Mouse (Mus musculus) limb, embryonic 11.5 days (tissue): ENCODE data around the gene Prkcg. TPM values are rescaled to one million over a fixed set of nuclear protein-coding genes. Genes with fewer than 3 reads are reported as not detected.

Experiments used
- ATAC-seq: fragments of 200-750 bp; cut with Nextera tagmentation; 2 replicates; pipeline ENCODE4 v1.8.0; 2017; ENCODE audit warnings: low read depth; ENCODE audit not compliant: insufficient number of reproducible peaks, low FRiP score, low TSS enrichment
- DNase-seq: peaks from one replicate; pipeline ENCODE4 v3.0.0-alpha.2; 2015; ENCODE audit warnings: low spot score
- H3K27ac ChIP-seq: fragments of 300-500 bp; sonication (generic); replicated peaks from 2 replicates; pipeline ENCODE4 v1.5.1; 2014; ENCODE audit warnings: low read depth, mild to moderate bottlenecking, low read length
- H3K27me3 ChIP-seq: fragments of 300-500 bp; sonication (generic); 2 replicates; pipeline ENCODE4 v1.6.1; 2014; ENCODE audit warnings: mild to moderate bottlenecking, low read length, mixed read lengths; ENCODE audit not compliant: control insufficient read depth, insufficient read depth
- H3K36me3 ChIP-seq: fragments of 300-500 bp; sonication (generic); 2 replicates; pipeline ENCODE4 v1.6.1; 2014; ENCODE audit warnings: mild to moderate bottlenecking, low read length, moderate library complexity, mixed read lengths; ENCODE audit not compliant: control insufficient read depth, insufficient read depth
- H3K4me1 ChIP-seq: fragments of 300-500 bp; sonication (generic); 2 replicates; pipeline ENCODE4 v1.6.1; 2014; ENCODE audit warnings: low read length, mixed read lengths; ENCODE audit not compliant: control insufficient read depth, insufficient read depth
- H3K4me2 ChIP-seq: fragments of 300-500 bp; sonication (generic); 2 replicates; pipeline ENCODE4 v1.6.1; 2014; ENCODE audit warnings: low read depth, mild to moderate bottlenecking, moderate library complexity; ENCODE audit not compliant: severe bottlenecking
- H3K4me3 ChIP-seq: fragments of 300-500 bp; sonication (generic); 2 replicates; pipeline ENCODE4 v1.5.1; 2014; ENCODE audit warnings: low read depth, low read length
- H3K9ac ChIP-seq: fragments of 300-500 bp; sonication (generic); 2 replicates; pipeline ENCODE4 v1.6.1; 2014; ENCODE audit warnings: mild to moderate bottlenecking, low read length
- H3K9me3 ChIP-seq: fragments of 300-500 bp; sonication (generic); 2 replicates; pipeline ENCODE4 v1.6.1; 2016; ENCODE audit warnings: low read length; ENCODE audit not compliant: control insufficient read depth
- WGBS: fragments of 180-500 bp; shearing (Covaris S2); extraction: QIAGEN DNeasy Blood & Tissue Kit; methylation state at CpG from one replicate; pipeline ENCODE4 v1.1.7; 2014; 5-methylcytosine and 5-hydroxymethylcytosine counted together
- polyA plus RNA-seq: library from polyadenylated mRNA; unstranded; fragments of >200 nt; fragmentation: Nextera tagmentation; extraction: Ambion mirVana; gene quantifications from 2 replicates; pipeline ENCODE4 v1.2.1, GENCODE M21; 2014

The Prkcg gene
- 0.07 and 0.12 TPM in 2 replicates for polyA plus RNA-seq

- DNase-seq (peak; percentile 83), ATAC-seq (peak; percentile 41)
- Histone ChIP-seq H3K36me3 (no peaks in the 10 kb centered on the region), H3K4me3 (peak within 1 kb of the TSS; percentile 36), H3K9ac (peak within 1 kb of the TSS; percentile 73), H3K4me1 (peaks cover 4% of the 10 kb centered on the region; the same call in 1 of the 2 replicates), H3K27ac (peak within 1 kb of the TSS; percentile 68), H3K4me2 (peak within 1 kb of the TSS; percentile 52), H3K9me3 (no peaks in the 10 kb centered on the region; the same call in 1 of the 2 replicates), H3K27me3 (no peaks in the 10 kb centered on the region)
- WGBS: 2% methylated on average over 30 of the region's 30 CpGs
Observed at GRCm38 (mm10) chr7:3288976-3289970, at the start of gene Prkcg, which contains the start of gene Myadm. Gene Prkcg (plus strand): TSS chr7:3289179. Gene Myadm (plus strand): TSS chr7:3289080.

DNA sequence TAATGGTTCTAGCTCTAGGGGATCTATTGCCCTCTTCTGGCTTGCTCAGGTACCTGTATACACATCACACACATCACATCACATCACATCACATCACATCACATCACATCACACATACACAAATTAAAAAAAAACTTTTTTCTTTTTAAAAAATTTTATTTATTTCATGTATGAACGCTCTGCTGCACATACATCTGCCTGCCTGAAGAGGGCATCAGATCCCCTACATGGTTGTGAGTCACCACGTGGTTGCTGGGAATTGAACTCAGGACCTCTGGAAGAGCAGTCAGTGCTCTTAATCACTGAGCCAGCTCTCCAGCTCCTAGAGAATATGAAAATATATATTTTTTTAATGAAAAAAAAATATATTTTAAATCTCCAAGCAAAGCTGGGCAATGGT is 49.8 kb upstream of the Prkcg start:
- WGBS: 86% methylated on average over 2 of the region's 2 CpGs
- DNase-seq (no peak), ATAC-seq (no peak)

GRCm38 (mm10) chr7:3260701-3261100 is 28.3 kb upstream of the Prkcg start:
- no peak overlapping the region for H3K4me3 ChIP-seq
- 77% methylated on average over 3 of the region's 3 CpGs for WGBS
- no peak overlapping the region for H3K27ac ChIP-seq
- H3K9ac ChIP-seq: no peak overlapping the region
- ATAC-seq: no peak
- no peaks in the 10 kb centered on the region for H3K36me3 ChIP-seq
- H3K4me2 ChIP-seq: no peak overlapping the region
- no peaks in the 10 kb centered on the region for H3K4me1 ChIP-seq
- peaks cover 5% of the 10 kb centered on the region; the same call in 1 of the 2 replicates for H3K27me3 ChIP-seq
- H3K9me3 ChIP-seq: no peaks in the 10 kb centered on the region
- DNase-seq: no peak

More for the DNA sequence above, 49.8 kb upstream of the Prkcg start:
- H3K4me3 ChIP-seq: no peak overlapping the region
- H3K4me1 ChIP-seq: no peaks in the 10 kb centered on the region
- no peaks in the 10 kb centered on the region for H3K27me3 ChIP-seq
- H3K9me3 ChIP-seq: no peaks in the 10 kb centered on the region; the same call in 1 of the 2 replicates
- H3K27ac ChIP-seq: no peak overlapping the region
- no peak overlapping the region for H3K4me2 ChIP-seq
- no peaks in the 10 kb centered on the region for H3K36me3 ChIP-seq
- H3K9ac ChIP-seq: no peak overlapping the region

- Histone ChIP-seq H3K9me3 (no peaks in the 10 kb centered on the region), H3K36me3 (no peaks in the 10 kb centered on the region), H3K4me3 (no peak overlapping the region), H3K27ac (no peak overlapping the region), H3K4me1 (no peaks in the 10 kb centered on the region), H3K4me2 (no peak overlapping the region), H3K27me3 (peaks cover 5% of the 10 kb centered on the region; the same call in 1 of the 2 replicates), H3K9ac (no peak overlapping the region)
- 71% methylated on average over 4 of the region's 4 CpGs for WGBS
- ATAC-seq (no peak), DNase-seq (no peak)
Observed at GRCm38 (mm10) chr7:3261446-3261845, 27.5 kb upstream of the Prkcg start.

GRCm38 (mm10) chr7:3262789-3263188 is 26.2 kb upstream of the Prkcg start:
- Histone ChIP-seq H3K4me1 (no peaks in the 10 kb centered on the region), H3K27ac (no peak overlapping the region), H3K4me2 (no peak overlapping the region), H3K36me3 (no peaks in the 10 kb centered on the region), H3K4me3 (no peak overlapping the region), H3K9ac (no peak overlapping the region), H3K9me3 (no peaks in the 10 kb centered on the region), H3K27me3 (peaks cover 5% of the 10 kb centered on the region; the same call in 1 of the 2 replicates)
- 42% methylated on average over 2 of the region's 2 CpGs for WGBS
- DNase-seq: peak; percentile 41
- no peak for ATAC-seq

GRCm38 (mm10) chr7:3264390-3265022 is 24.5 kb upstream of the Prkcg start:
- Histone ChIP-seq H3K27me3 (peaks cover 5% of the 10 kb centered on the region; the same call in 1 of the 2 replicates), H3K4me2 (no peak overlapping the region; the same call in 1 of the 2 replicates), H3K4me1 (no peaks in the 10 kb centered on the region), H3K9ac (no peak overlapping the region), H3K27ac (no peak overlapping the region), H3K9me3 (no peaks in the 10 kb centered on the region), H3K36me3 (no peaks in the 10 kb centered on the region), H3K4me3 (peak overlapping the region; percentile 14; the same call in 1 of the 2 replicates)
- no peak for ATAC-seq
- 30% methylated on average over 22 of the region's 22 CpGs for WGBS
- no peak for DNase-seq

DNA sequence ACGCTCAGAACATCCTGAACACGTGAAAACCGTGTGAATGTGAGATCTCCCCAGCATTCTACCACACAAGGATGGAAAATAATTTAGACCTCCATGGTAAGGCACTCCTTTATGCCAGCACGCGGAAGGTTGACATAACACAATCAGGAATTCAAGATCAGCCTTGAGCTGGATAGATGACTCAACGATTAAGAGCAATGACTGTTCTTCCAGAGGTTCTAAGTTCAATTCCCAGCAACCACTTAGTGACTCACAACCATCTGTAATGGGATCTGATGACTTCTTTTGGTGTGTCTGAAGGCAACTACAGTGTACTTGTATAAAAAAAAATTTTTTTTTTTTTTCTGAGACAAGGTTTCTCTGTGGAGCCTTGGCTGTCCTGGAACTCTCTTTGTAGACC is 23.7 kb upstream of the Prkcg start:
- DNase-seq (no peak), ATAC-seq (no peak)
- Histone ChIP-seq H3K9ac (no peak overlapping the region), H3K36me3 (no peaks in the 10 kb centered on the region), H3K4me1 (no peaks in the 10 kb centered on the region), H3K27ac (no peak overlapping the region), H3K4me3 (no peak overlapping the region), H3K9me3 (no peaks in the 10 kb centered on the region), H3K4me2 (no peak overlapping the region), H3K27me3 (peaks cover 5% of the 10 kb centered on the region; the same call in 1 of the 2 replicates)
- 67% methylated on average over 6 of the region's 6 CpGs for WGBS

GRCm38 (mm10) chr7:3267261-3267660 is 21.7 kb upstream of the Prkcg start:
- Histone ChIP-seq H3K4me2 (no peak overlapping the region), H3K27me3 (peaks cover 5% of the 10 kb centered on the region; the same call in 1 of the 2 replicates), H3K9ac (no peak overlapping the region), H3K4me3 (no peak overlapping the region), H3K4me1 (no peaks in the 10 kb centered on the region), H3K9me3 (no peaks in the 10 kb centered on the region), H3K27ac (no peak overlapping the region), H3K36me3 (no peaks in the 10 kb centered on the region)
- 71% methylated on average over 3 of the region's 3 CpGs for WGBS
- no peak for DNase-seq
- no peak for ATAC-seq
